Mouse (Mus musculus): ENCODE measurements around the gene Hsd17b11. TPM values are rescaled to one million over a fixed set of nuclear protein-coding genes. Genes with fewer than 3 reads are reported as not detected.

Hsd17b11 gene
- total and polyA plus RNA-seq, 3 experiments, result 9.4 to 25.8 (median 15.3) TPM

DNA sequence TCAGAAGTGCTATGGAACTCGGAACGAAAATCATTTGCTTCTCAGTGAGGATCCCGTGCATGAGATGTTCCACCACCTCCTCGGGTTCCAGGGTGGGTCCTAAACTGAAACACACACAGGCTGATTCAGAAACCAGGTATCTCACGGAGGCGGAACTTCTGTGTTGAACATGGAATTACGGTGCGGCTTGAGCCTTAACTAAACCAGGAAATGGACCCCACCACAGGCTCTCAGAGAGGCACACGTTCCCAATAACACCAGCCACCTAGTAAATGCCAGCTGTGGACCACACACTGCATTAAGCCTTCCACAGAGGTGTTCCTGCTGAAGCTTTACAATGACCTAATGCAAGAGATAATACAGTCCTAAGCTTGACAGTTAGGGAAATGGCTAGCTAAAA, 28.9 kb downstream of the Hsd17b11 start:
- H3K9me3 ChIP-seq (replicated peaks; ENCODE audit: low read length), result no peaks in the 10 kb centered on the region
- no peak overlapping the region for H3K9ac ChIP-seq (ENCODE audit: insufficient read depth, low read depth)
- in situ Hi-C loops (cut with MboI; ENCODE audit: low pct_ligation_motif_present, low pct_unique_long_range_greater_than_20kb, low sequenced_read_pairs), result no loop called here

DNA sequence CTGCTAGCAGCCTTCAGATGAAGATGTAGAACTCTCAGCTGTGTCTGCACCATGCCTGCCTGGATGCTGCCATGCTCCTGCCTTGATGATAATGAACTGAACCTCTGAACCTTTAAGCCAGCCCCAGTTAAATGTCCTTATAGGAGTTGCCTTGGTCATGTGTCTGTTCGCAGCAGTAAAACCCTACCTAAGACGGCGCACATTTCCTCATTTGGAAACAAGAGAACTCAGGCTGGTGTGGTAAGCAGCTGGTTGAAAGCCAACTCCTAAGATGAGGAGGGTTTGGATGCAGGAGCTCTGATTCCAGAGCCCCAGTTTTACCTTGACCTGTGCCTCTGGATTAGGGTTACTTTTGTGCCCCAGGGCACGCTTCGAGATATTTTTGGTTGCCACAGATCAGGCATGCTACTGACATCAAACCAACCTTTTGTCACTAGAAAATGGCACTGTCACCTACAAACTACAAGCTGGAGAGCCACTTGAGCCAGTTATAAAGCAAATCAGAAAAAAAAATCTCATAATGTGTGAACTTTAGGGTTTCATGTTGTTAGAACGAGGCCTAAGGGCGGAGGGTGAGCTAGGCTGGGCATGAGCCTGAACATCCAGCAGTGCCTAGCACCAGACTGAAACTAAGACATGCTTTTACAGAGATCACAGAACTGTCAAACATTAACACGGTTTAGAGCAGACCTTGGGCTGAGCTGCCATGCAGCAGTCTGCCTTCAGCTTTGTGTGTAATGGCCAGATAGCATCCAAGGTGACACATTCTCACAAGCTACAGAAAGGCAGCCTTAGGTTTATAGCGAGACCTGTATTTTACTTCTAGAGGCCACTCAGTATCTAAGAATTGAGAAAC, 40.8 kb downstream of the Hsd17b11 start:
- no peaks in the 10 kb centered on the region for H3K36me3 ChIP-seq (replicated peaks in 1 of 2; ENCODE audit: control insufficient read depth in 1 of 2, insufficient read depth in 1 of 2, low read length in 1 of 2)
- TF ChIP-seq ZKSCAN1 (IDR thresholded peaks at IDR 0.05; ENCODE audit: borderline replicate concordance, low read depth, low read length) (no peak), GABPA (IDR thresholded peaks at IDR 0.05; ENCODE audit: insufficient replicate concordance, low read depth, low read length) (no peak), MEF2A (IDR thresholded peaks at IDR 0.05; ENCODE audit: borderline replicate concordance, low read depth, low read length) (no peak), CHD1 (IDR thresholded peaks at IDR 0.05; ENCODE audit: low read depth, low read length) (no peak), ETS1 (conservative IDR thresholded peaks at IDR 0.05; ENCODE audit: low read depth, low read length) (no peak), ZMIZ1 (IDR thresholded peaks at IDR 0.05; ENCODE audit: low read depth, low read length) (no peak), CTCF (conservative IDR thresholded peaks at IDR 0.05 in 1 of 2, IDR thresholded peaks at IDR 0.05 in 1 of 2; ENCODE audit: low read depth in 2 of 2, low read length in 2 of 2) (no peak), USF1 (IDR thresholded peaks at IDR 0.05; ENCODE audit: low read depth, low read length) (no peak), KAT2A (IDR thresholded peaks at IDR 0.05; ENCODE audit: insufficient replicate concordance, low read length) (no peak), SIN3A (IDR thresholded peaks at IDR 0.05; ENCODE audit: low read length) (no peak), IRF4 (IDR thresholded peaks at IDR 0.05; ENCODE audit: low read depth, low read length) (no peak), JUND (conservative IDR thresholded peaks at IDR 0.05; ENCODE audit: low read depth, low read length) (no peak), MAX (IDR thresholded peaks at IDR 0.05; ENCODE audit: low read length) (no peak), MAFK (IDR thresholded peaks at IDR 0.05; ENCODE audit: insufficient replicate concordance, low read length) (no peak), MYC (IDR thresholded peaks at IDR 0.05; ENCODE audit: low read depth, low read length) (no peak), PAX5 (IDR thresholded peaks at IDR 0.05; ENCODE audit: low read length) (no peak), TCF12 (IDR thresholded peaks at IDR 0.05; ENCODE audit: low read depth, low read length) (no peak), BHLHE40 (IDR thresholded peaks at IDR 0.05; ENCODE audit: low read depth, low read length) (no peak), HCFC1 (IDR thresholded peaks at IDR 0.05; ENCODE audit: low read depth, low read length) (no peak)
- no peak overlapping the region for H3K9ac ChIP-seq (ENCODE audit: insufficient read depth, low read depth)
- H3K27me3 ChIP-seq (replicated peaks), result no peaks in the 10 kb centered on the region
- H3K4me2 ChIP-seq (ENCODE audit: insufficient read depth, low read depth, poor library complexity, severe bottlenecking), result no peak overlapping the region
- no peak overlapping the region for H3K4me3 ChIP-seq (replicated peaks in 1 of 3; ENCODE audit: low read depth in 2 of 3, low read length in 2 of 3, poor library complexity in 1 of 3)
- peaks cover 0 to 3% of the 10 kb centered on the region in 2 experiments; a peak in 2 of 4 replicates for H3K4me1 ChIP-seq (ENCODE audit: control insufficient read depth in 1 of 2, insufficient read depth in 2 of 2)
- dilution Hi-C loops (cut with MboI; ENCODE audit: extremely low pct_ligation_motif_present, extremely low pct_unique_long_range_greater_than_20kb, low sequenced_read_pairs) (no loop called here), in situ Hi-C loops (cut with MboI; ENCODE audit: low pct_ligation_motif_present, low pct_unique_long_range_greater_than_20kb, low sequenced_read_pairs) (no loop called here)
- H3K9me3 ChIP-seq (replicated peaks; ENCODE audit: low read length), result no peaks in the 10 kb centered on the region
- no peaks in the 10 kb centered on the region for H3K79me2 ChIP-seq (replicated peaks; ENCODE audit: control insufficient read depth, extremely low read depth, insufficient read depth, poor library complexity, severe bottlenecking)
- no peak for DNase-seq (ENCODE audit: extremely low read depth)
- H3K27ac ChIP-seq (ENCODE audit: insufficient read depth, low read depth), result no peak overlapping the region

More for the DNA sequence above, 28.9 kb downstream of the Hsd17b11 start:
- dilution Hi-C loops (cut with MboI; ENCODE audit: extremely low pct_ligation_motif_present, extremely low pct_unique_long_range_greater_than_20kb, low sequenced_read_pairs), result no loop called here
- Histone ChIP-seq H3K4me2 (ENCODE audit: insufficient read depth, low read depth, poor library complexity, severe bottlenecking) (no peak overlapping the region), H3K27ac (ENCODE audit: insufficient read depth, low read depth) (no peak overlapping the region), H3K4me1 (ENCODE audit: control insufficient read depth in 1 of 2, insufficient read depth in 2 of 2) (no peaks in the 10 kb centered on the region), H3K27me3 (replicated peaks) (no peaks in the 10 kb centered on the region), H3K4me3 (replicated peaks in 1 of 3; ENCODE audit: low read depth in 2 of 3, low read length in 2 of 3, poor library complexity in 1 of 3) (no peak overlapping the region), H3K36me3 (replicated peaks in 1 of 2; ENCODE audit: control insufficient read depth in 1 of 2, insufficient read depth in 1 of 2, low read length in 1 of 2) (peaks cover 0 to 23% of the 10 kb centered on the region in 2 experiments), H3K79me2 (replicated peaks; ENCODE audit: control insufficient read depth, extremely low read depth, insufficient read depth, poor library complexity, severe bottlenecking) (no peaks in the 10 kb centered on the region)
- TF ChIP-seq KAT2A (IDR thresholded peaks at IDR 0.05; ENCODE audit: insufficient replicate concordance, low read length), result no peak
- TF ChIP-seq USF1 (IDR thresholded peaks at IDR 0.05; ENCODE audit: low read depth, low read length), result no peak
- no peak for TF ChIP-seq MAX (IDR thresholded peaks at IDR 0.05; ENCODE audit: low read length)
- no peak for TF ChIP-seq MYC (IDR thresholded peaks at IDR 0.05; ENCODE audit: low read depth, low read length)
- TF ChIP-seq GABPA (IDR thresholded peaks at IDR 0.05; ENCODE audit: insufficient replicate concordance, low read depth, low read length), result no peak
- no peak for TF ChIP-seq MAZ (IDR thresholded peaks at IDR 0.05; ENCODE audit: low read depth, low read length)
- TF ChIP-seq SMC3 (IDR thresholded peaks at IDR 0.05; ENCODE audit: low read depth, low read length), result no peak
- TF ChIP-seq MXI1 (IDR thresholded peaks at IDR 0.05; ENCODE audit: low read depth, low read length), result no peak
- no peak for TF ChIP-seq EP300 (IDR thresholded peaks at IDR 0.05; ENCODE audit: low read length)
- no peak for TF ChIP-seq CTCF (conservative IDR thresholded peaks at IDR 0.05 in 1 of 2, IDR thresholded peaks at IDR 0.05 in 1 of 2; ENCODE audit: low read depth in 2 of 2, low read length in 2 of 2)
- no peak for TF ChIP-seq ETS1 (conservative IDR thresholded peaks at IDR 0.05; ENCODE audit: low read depth, low read length)
- TF ChIP-seq ZNF384 (IDR thresholded peaks at IDR 0.05; ENCODE audit: low read depth, low read length), result no peak
- TF ChIP-seq ZKSCAN1 (IDR thresholded peaks at IDR 0.05; ENCODE audit: borderline replicate concordance, low read depth, low read length), result no peak
- TF ChIP-seq POLR2AphosphoS2 (IDR thresholded peaks at IDR 0.05; ENCODE audit: low read depth, low read length), result no peak
- TF ChIP-seq USF2 (conservative IDR thresholded peaks at IDR 0.05; ENCODE audit: low read depth, low read length), result no peak
- TF ChIP-seq JUND (conservative IDR thresholded peaks at IDR 0.05; ENCODE audit: low read depth, low read length), result no peak
- no peak for TF ChIP-seq CHD1 (IDR thresholded peaks at IDR 0.05; ENCODE audit: low read depth, low read length)
- TF ChIP-seq RCOR1 (conservative IDR thresholded peaks at IDR 0.05; ENCODE audit: low read depth, low read length), result no peak
- no peak for TF ChIP-seq MAFK (IDR thresholded peaks at IDR 0.05; ENCODE audit: insufficient replicate concordance, low read length)
- no peak for TF ChIP-seq NRF1 (IDR thresholded peaks at IDR 0.05; ENCODE audit: low read depth, low read length)
- DNase-seq (ENCODE audit: extremely low read depth), result no peak

Measured in CH12.LX (cell line).